Mouse (Mus musculus): ENCODE results near the gene Grin3b. TPM values are rescaled to one million over a fixed set of nuclear protein-coding genes. Genes with fewer than 3 reads are reported as not detected.
A peak's percentile ranks its signal among the peaks of the same experiment; 100 is the strongest.

Grin3b gene
- polyA plus RNA-seq, 1 experiment = 0.16 TPM

GRCm38 (mm10) chr10:79926491-79927323, 43.8 kb upstream of the Grin3b start, which contains the start of gene Arid3a:
TSS of gene Arid3a (plus strand) at chr10:79927043.
- under 1% methylated on average over 63 of the region's 63 CpGs for WGBS
- Histone ChIP-seq H3K4me1 (ENCODE audit: control insufficient read depth, insufficient read depth, insufficient read length) (peaks cover 3% of the 10 kb centered on the region), H3K4me3 (ENCODE audit: extremely low read depth, insufficient read depth, insufficient read length) (peak within 1 kb of the TSS; percentile 96), H3K36me3 (ENCODE audit: control insufficient read depth, insufficient read depth, low read length) (peaks cover 5% of the 10 kb centered on the region), H3K27me3 (ENCODE audit: control insufficient read depth, insufficient read depth, low read length) (0 out of 2 replicates have a peak, but pooled peaks cover under 1% of the 10 kb centered on the region), H3K27ac (ENCODE audit: insufficient read depth, low read length) (peak within 1 kb of the TSS; percentile 92)
- peak; percentile 82 to 87 for DNase-seq (ENCODE audit: low read depth in 1 of 2, low spot score in 2 of 2)
- TF ChIP-seq CTCF (IDR thresholded peaks at IDR 0.05; ENCODE audit: extremely low read depth, insufficient read depth, insufficient read length, insufficient replicate concordance) (no peak), POLR2A (IDR thresholded peaks at IDR 0.05; ENCODE audit: low read depth, low read length) (no peak; the same call in 1 of the 2 replicates)

- peaks cover 10% of the 10 kb centered on the region for H3K36me3 ChIP-seq (ENCODE audit: control insufficient read depth, insufficient read depth, low read length)
- no peaks in the 10 kb centered on the region for H3K27me3 ChIP-seq (ENCODE audit: control insufficient read depth, insufficient read depth, low read length)
- no peak for TF ChIP-seq POLR2A (IDR thresholded peaks at IDR 0.05; ENCODE audit: low read depth, low read length)
- TF ChIP-seq CTCF (IDR thresholded peaks at IDR 0.05; ENCODE audit: extremely low read depth, insufficient read depth, insufficient read length, insufficient replicate concordance) = no peak
- WGBS = under 1% methylated on average over 54 of the region's 54 CpGs
- H3K4me1 ChIP-seq (ENCODE audit: control insufficient read depth, insufficient read depth, insufficient read length) = peaks cover 2% of the 10 kb centered on the region; the same call in 1 of the 2 replicates
- peak overlapping the region; percentile 96 for H3K4me3 ChIP-seq (ENCODE audit: extremely low read depth, insufficient read depth, insufficient read length)
- peak in 1 of 2 experiments; percentile 63 for DNase-seq (ENCODE audit: low read depth in 1 of 2, low spot score in 2 of 2)
- H3K27ac ChIP-seq (ENCODE audit: insufficient read depth, low read length) = peak overlapping the region; percentile 92
Observed at GRCm38 (mm10) chr10:79927324-79928029, 43.0 kb upstream of the Grin3b start.

- no peak for TF ChIP-seq CTCF (IDR thresholded peaks at IDR 0.05; ENCODE audit: extremely low read depth, insufficient read depth, insufficient read length, insufficient replicate concordance)
- no peak for TF ChIP-seq POLR2A (IDR thresholded peaks at IDR 0.05; ENCODE audit: low read depth, low read length)
- Histone ChIP-seq H3K4me1 (ENCODE audit: control insufficient read depth, insufficient read depth, insufficient read length) (peaks cover 6% of the 10 kb centered on the region; the same call in 1 of the 2 replicates), H3K27me3 (ENCODE audit: control insufficient read depth, insufficient read depth, low read length) (no peaks in the 10 kb centered on the region), H3K27ac (ENCODE audit: insufficient read depth, low read length) (peak overlapping the region; percentile 92), H3K36me3 (ENCODE audit: control insufficient read depth, insufficient read depth, low read length) (peaks cover 14% of the 10 kb centered on the region), H3K4me3 (ENCODE audit: extremely low read depth, insufficient read depth, insufficient read length) (peak overlapping the region; percentile 96)
- WGBS = 1% methylated on average over 28 of the region's 29 CpGs
- peak in 1 of 2 experiments; percentile 39 for DNase-seq (ENCODE audit: low read depth in 1 of 2, low spot score in 2 of 2)
Observed at GRCm38 (mm10) chr10:79928030-79928694, 42.4 kb upstream of the Grin3b start.

GRCm38 (mm10) chr10:79928907-79929701, 41.4 kb upstream of the Grin3b start:
- DNase-seq (ENCODE audit: low read depth in 1 of 2, low spot score in 2 of 2) = no peak
- H3K36me3 ChIP-seq (ENCODE audit: control insufficient read depth, insufficient read depth, low read length) = peaks cover 15% of the 10 kb centered on the region
- H3K4me1 ChIP-seq (ENCODE audit: control insufficient read depth, insufficient read depth, insufficient read length) = peaks cover 6% of the 10 kb centered on the region; the same call in 1 of the 2 replicates
- no peak overlapping the region for H3K27ac ChIP-seq (ENCODE audit: insufficient read depth, low read length)
- H3K4me3 ChIP-seq (ENCODE audit: extremely low read depth, insufficient read depth, insufficient read length) = no peak overlapping the region
- WGBS = 64% methylated on average over 9 of the region's 9 CpGs
- no peaks in the 10 kb centered on the region for H3K27me3 ChIP-seq (ENCODE audit: control insufficient read depth, insufficient read depth, low read length)
- TF ChIP-seq POLR2A (IDR thresholded peaks at IDR 0.05; ENCODE audit: low read depth, low read length) (no peak), CTCF (IDR thresholded peaks at IDR 0.05; ENCODE audit: extremely low read depth, insufficient read depth, insufficient read length, insufficient replicate concordance) (no peak)

DNA sequence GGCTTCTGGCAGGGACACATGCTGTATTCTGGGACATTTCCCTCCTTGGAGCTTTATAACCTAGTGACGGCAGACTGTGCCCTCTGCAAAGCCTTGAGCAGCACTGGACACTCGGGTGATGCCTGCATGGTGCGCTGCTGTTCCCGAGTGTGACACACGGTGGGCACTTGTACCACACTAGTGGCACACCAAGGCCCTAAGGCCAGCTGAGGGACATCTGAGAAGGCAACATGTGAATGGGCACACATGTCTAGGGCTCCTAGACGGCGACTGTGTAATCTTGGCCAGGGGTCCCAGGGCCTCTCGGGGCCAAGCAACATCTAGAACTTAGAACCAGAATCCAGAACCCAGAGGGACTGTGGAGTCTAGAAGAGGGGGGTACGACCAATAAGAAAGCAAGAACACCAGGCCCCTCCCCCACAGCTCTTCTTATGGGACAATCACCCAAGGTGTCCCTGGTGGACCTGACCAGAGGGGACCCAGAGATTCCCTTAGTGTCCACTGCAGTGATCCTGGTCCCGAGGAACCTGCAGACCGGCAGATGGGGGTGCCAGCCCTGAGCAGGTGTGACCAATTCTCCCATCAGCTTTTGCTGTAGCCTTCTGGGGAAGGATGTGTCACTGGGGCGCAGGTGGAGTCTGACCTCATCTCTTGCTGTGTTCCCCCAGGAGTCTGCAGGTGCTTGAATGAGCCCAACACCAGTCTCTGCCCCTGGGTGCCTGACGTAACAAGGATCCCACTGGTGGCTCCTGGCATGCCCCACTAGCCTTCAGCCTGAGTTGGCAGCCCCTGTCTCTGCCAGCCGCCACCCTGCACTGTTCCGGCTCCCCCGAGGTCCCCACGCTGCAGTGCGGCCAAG, 40.3 kb upstream of the Grin3b start:
- WGBS = 86% methylated on average over 18 of the region's 18 CpGs
- TF ChIP-seq CTCF (IDR thresholded peaks at IDR 0.05; ENCODE audit: extremely low read depth, insufficient read depth, insufficient read length, insufficient replicate concordance) (no peak), POLR2A (IDR thresholded peaks at IDR 0.05; ENCODE audit: low read depth, low read length) (no peak)
- Histone ChIP-seq H3K36me3 (ENCODE audit: control insufficient read depth, insufficient read depth, low read length) (peaks cover 15% of the 10 kb centered on the region), H3K27ac (ENCODE audit: insufficient read depth, low read length) (no peak overlapping the region), H3K27me3 (ENCODE audit: control insufficient read depth, insufficient read depth, low read length) (no peaks in the 10 kb centered on the region), H3K4me1 (ENCODE audit: control insufficient read depth, insufficient read depth, insufficient read length) (peaks cover 8% of the 10 kb centered on the region; the same call in 1 of the 2 replicates), H3K4me3 (ENCODE audit: extremely low read depth, insufficient read depth, insufficient read length) (no peak overlapping the region)
- DNase-seq (ENCODE audit: low read depth in 1 of 2, low spot score in 2 of 2) = no peak
